21 mouse cellular contexts compared by ENCODE assay signal in genomic region chr3:108689979-108690378, GRCm38 (mm10). TPM values are rescaled to one million over a fixed set of nuclear protein-coding genes. Genes with fewer than 3 reads are reported as not detected.
A peak's percentile ranks its signal among the peaks of the same experiment; 100 is the strongest.
DNase-seq lines count a peak whose midpoint lies in the region; ATAC-seq and TF ChIP-seq lines count a peak whose summit lies in the region.
"Had no signal": no experiment of that assay in that cellular context is flagged by ENCODE, and none has a peak within 500 bp of the region (broad histone marks: within the 10 kb centered on the region; RNA-seq: fewer than 3 reads in every experiment).

No protein-coding gene starts in this region.

- H3K36me3 ChIP-seq in lung, embryonic 14.5 days (ENCODE audit: insufficient read depth): peaks cover 58% of the 10 kb centered on the region
- peaks cover 41% of the 10 kb centered on the region for H3K36me3 ChIP-seq in embryonic facial prominence, embryonic 12.5 days
- peaks cover 63% of the 10 kb centered on the region for H3K36me3 ChIP-seq in limb, embryonic 14.5 days (ENCODE audit: control insufficient read depth, insufficient read depth, low read length)

- H3K27me3 ChIP-seq in lung, embryonic 14.5 days (ENCODE audit: insufficient read depth, low read length): no peaks in the 10 kb centered on the region
- H3K27me3 ChIP-seq in embryonic facial prominence, embryonic 12.5 days: no peaks in the 10 kb centered on the region
- no peaks in the 10 kb centered on the region for H3K27me3 ChIP-seq in limb, embryonic 14.5 days (ENCODE audit: control insufficient read depth, insufficient read depth, low read length)
- H3K27me3 ChIP-seq: hindbrain, embryonic 15.5 days had no signal

- no peak overlapping the region for H3K9ac ChIP-seq in lung, embryonic 14.5 days
- no peak overlapping the region for H3K9ac ChIP-seq in embryonic facial prominence, embryonic 12.5 days
- H3K9ac ChIP-seq in limb, embryonic 14.5 days (ENCODE audit: low read depth, low read length, severe bottlenecking): no peak overlapping the region
- H3K9ac ChIP-seq: hindbrain, embryonic 15.5 days; liver, embryonic 14.5 days had no signal

- peak; percentile 16 for DNase-seq in adrenal gland, postnatal 14 days
- DNase-seq in adrenal gland, adult 18-20 months (ENCODE audit: low spot score in 2 of 2): no peak
- peak; percentile 34 for DNase-seq in lung, embryonic 14.5 days
- no peak for DNase-seq in lung, postnatal 14 days
- peak; percentile 75 for DNase-seq in limb, embryonic 14.5 days (ENCODE audit: low spot score)
- no peak for DNase-seq in urinary bladder, postnatal 36 days (ENCODE audit: low spot score in 2 of 2)
- no peak for DNase-seq in embryo, embryonic 9.5 days (ENCODE audit: extremely low spot score)
- DNase-seq: cerebellum, postnatal 10 days; heart, postnatal 10 days; kidney, adult 11 months; kidney, postnatal 36 days; right cerebral cortex, adult 18-20 months had no signal

- H3K4me3 ChIP-seq in lung, embryonic 14.5 days (ENCODE audit: low read depth, low read length): no peak overlapping the region
- H3K4me3 ChIP-seq in embryonic facial prominence, embryonic 12.5 days: no peak overlapping the region
- H3K4me3 ChIP-seq in limb, embryonic 14.5 days (replicated peaks; ENCODE audit: low read length): no peak overlapping the region
- H3K4me3 ChIP-seq: erythroblast, embryonic 14.5 days; hindbrain, embryonic 15.5 days; left cerebral cortex, adult 2 months had no signal

- WGBS in lung, embryonic 14.5 days: 55% methylated on average over 4 of the region's 4 CpGs
- WGBS in embryonic facial prominence, embryonic 12.5 days: 45% methylated on average over 4 of the region's 4 CpGs
- WGBS in limb, embryonic 14.5 days: 19% methylated on average over 4 of the region's 4 CpGs

- no peak overlapping the region for H3K27ac ChIP-seq in lung, embryonic 14.5 days (ENCODE audit: low read depth)
- 0 out of 2 replicates have a peak overlapping the region, but pooled peaks have one; percentile 52 for H3K27ac ChIP-seq in embryonic facial prominence, embryonic 12.5 days
- H3K27ac ChIP-seq in limb, embryonic 14.5 days (replicated peaks; ENCODE audit: low read depth, low read length): peak overlapping the region; percentile 45; the same call in 1 of the 2 replicates
- H3K27ac ChIP-seq: hindbrain, embryonic 15.5 days; left cerebral cortex, adult 2 months; liver, embryonic 14.5 days had no signal

- H3K4me1 ChIP-seq in lung, embryonic 14.5 days (ENCODE audit: insufficient read depth): no peaks in the 10 kb centered on the region
- peaks cover 10% of the 10 kb centered on the region; the same call in 1 of the 2 replicates for H3K4me1 ChIP-seq in embryonic facial prominence, embryonic 12.5 days
- peaks cover 15% of the 10 kb centered on the region for H3K4me1 ChIP-seq in limb, embryonic 14.5 days (ENCODE audit: control insufficient read depth, insufficient read depth, low read length)
- H3K4me1 ChIP-seq: hindbrain, embryonic 15.5 days had no signal

- H3K9me3 ChIP-seq in lung, embryonic 14.5 days (ENCODE audit: low read depth, low read length): no peaks in the 10 kb centered on the region
- no peaks in the 10 kb centered on the region for H3K9me3 ChIP-seq in embryonic facial prominence, embryonic 12.5 days
- no peaks in the 10 kb centered on the region for H3K9me3 ChIP-seq in limb, embryonic 14.5 days (ENCODE audit: control insufficient read depth, low read length)
- H3K9me3 ChIP-seq: hindbrain, embryonic 15.5 days had no signal

- ATAC-seq in lung, embryonic 14.5 days (ENCODE audit: insufficient read depth): no peak
- no peak for ATAC-seq in embryonic facial prominence, embryonic 12.5 days (ENCODE audit: insufficient number of reproducible peaks, insufficient read depth, low FRiP score, low TSS enrichment)
- peak; percentile 41 for ATAC-seq in limb, embryonic 14.5 days (ENCODE audit: low FRiP score, low read depth)

- no peak for TF ChIP-seq POLR2A in limb, embryonic 14.5 days (IDR thresholded peaks at IDR 0.05; ENCODE audit: borderline replicate concordance, extremely low read depth, insufficient read depth, insufficient read length)

- TF ChIP-seq CTCF in lung, embryonic 14.5 days (IDR thresholded peaks at IDR 0.05; ENCODE audit: low read depth): no peak

- no peak overlapping the region for H3K4me2 ChIP-seq in lung, embryonic 14.5 days
- H3K4me2 ChIP-seq in embryonic facial prominence, embryonic 12.5 days (replicated peaks): no peak overlapping the region
- H3K4me2 ChIP-seq in limb, embryonic 14.5 days (replicated peaks; ENCODE audit: low read depth, low read length, severe bottlenecking): no peak overlapping the region
- H3K4me2 ChIP-seq: hindbrain, embryonic 15.5 days had no signal

RNA-seq across cellular contexts. Expression of gene Gpsm2, which starts 32.1 kb away (rescaled TPM):
- total RNA-seq in adrenal gland, postnatal 14 days (2021): 10.1 and 13.8 TPM in 2 replicates
- 1 to 10 TPM; 1.1 to 2.8 TPM for total RNA-seq in adrenal gland, adult 18-20 months (2021)
- polyA plus RNA-seq in lung, embryonic 14.5 days (2014; fragmentation: Nextera tagmentation; extraction: Ambion mirVana): 55.1 and 59.7 TPM in 2 replicates
- polyA plus RNA-seq in embryonic facial prominence, embryonic 12.5 days (2016; fragmentation: Nextera tagmentation; extraction: Ambion mirVana): 77.0 and 82.5 TPM in 2 replicates
- polyA plus RNA-seq in limb, embryonic 14.5 days (2012; rRNA removed): 38.2 and 55.2 TPM in 2 replicates
- 120 and 121 TPM in 2 replicates for polyA plus RNA-seq in limb, embryonic 14.5 days (2014; fragmentation: Nextera tagmentation; extraction: Ambion mirVana)

RNA-seq across cellular contexts. Expression of gene Clcc1, which starts 36.3 kb away (rescaled TPM):
- total RNA-seq in adrenal gland, postnatal 14 days (2021): 32.1 and 34.4 TPM in 2 replicates
- 10 to 100 TPM; 27.6 to 37.6 TPM for total RNA-seq in adrenal gland, adult 18-20 months (2021)
- polyA plus RNA-seq in lung, embryonic 14.5 days (2014; fragmentation: Nextera tagmentation; extraction: Ambion mirVana): 80.4 and 85.9 TPM in 2 replicates
- 74.8 and 77.2 TPM in 2 replicates for polyA plus RNA-seq in embryonic facial prominence, embryonic 12.5 days (2016; fragmentation: Nextera tagmentation; extraction: Ambion mirVana)
- 79.4 and 81.3 TPM in 2 replicates for polyA plus RNA-seq in limb, embryonic 14.5 days (2012; rRNA removed)
- 78.0 and 87.7 TPM in 2 replicates for polyA plus RNA-seq in limb, embryonic 14.5 days (2014; fragmentation: Nextera tagmentation; extraction: Ambion mirVana)

RNA-seq across cellular contexts. Expression of gene Aknad1, which starts 49.5 kb away (rescaled TPM):
- not detected in 2 replicates for total RNA-seq in adrenal gland, postnatal 14 days (2021)
- total RNA-seq in adrenal gland, adult 18-20 months (2021): not detected
- polyA plus RNA-seq in lung, embryonic 14.5 days (2014; fragmentation: Nextera tagmentation; extraction: Ambion mirVana): 0.05 and 0.11 TPM in 2 replicates
- 0.36 and 0.51 TPM in 2 replicates for polyA plus RNA-seq in embryonic facial prominence, embryonic 12.5 days (2016; fragmentation: Nextera tagmentation; extraction: Ambion mirVana)
- 3.4 and 3.6 TPM in 2 replicates for polyA plus RNA-seq in limb, embryonic 14.5 days (2012; rRNA removed)
- polyA plus RNA-seq in limb, embryonic 14.5 days (2014; fragmentation: Nextera tagmentation; extraction: Ambion mirVana): 2.2 TPM in 2 replicates
- total RNA-seq: ES-E14; heart, adult 18-20 months; left cerebral cortex, adult 2 months; monocyte, adult 5-6 weeks; neutrophil, adult 5-6 weeks had no signal
- polyA plus RNA-seq: hindbrain, embryonic 15.5 days had no signal

Comparison
In these comparisons a context has a peak if more than half of its experiments do, and no peak if none do; other contexts are left out.
1. DNase-seq: peak in adrenal gland, postnatal 14 days (single experiment), lung, embryonic 14.5 days (single experiment) and limb, embryonic 14.5 days (single experiment); none in adrenal gland, adult 18-20 months (0 of 2), lung, postnatal 14 days (single experiment), urinary bladder, postnatal 36 days (0 of 2) and embryo, embryonic 9.5 days (single experiment).